Mouse (Mus musculus): Measurements from ENCODE around the gene Myh7.

The Myh7 gene

GRCm38 (mm10) chr14:54924641-54925348, 69.6 kb downstream of the Myh7 start:
- DNase-seq (ENCODE audit: low read depth in 2 of 2, low spot score in 2 of 2) = no peak

All from CD8-positive naive resting alpha-beta T cell, adult 2 months (primary cell).